Mouse (Mus musculus) megakaryocyte, embryonic 14.5 days (primary cell): ENCODE measurements around the gene Sp3.

Experiments used
- FLI1 ChIP-seq: IDR thresholded peaks from 2 replicates; pipeline ENCODE4 v1.6.1; 2012; ENCODE audit warnings: low read length, inconsistent platforms, mixed read lengths
- GATA1 ChIP-seq: IDR thresholded peaks from 3 replicates; pipeline ENCODE4 v1.6.1; 2012; ENCODE audit warnings: mixed read lengths, low read length, inconsistent platforms, borderline replicate concordance

DNA sequence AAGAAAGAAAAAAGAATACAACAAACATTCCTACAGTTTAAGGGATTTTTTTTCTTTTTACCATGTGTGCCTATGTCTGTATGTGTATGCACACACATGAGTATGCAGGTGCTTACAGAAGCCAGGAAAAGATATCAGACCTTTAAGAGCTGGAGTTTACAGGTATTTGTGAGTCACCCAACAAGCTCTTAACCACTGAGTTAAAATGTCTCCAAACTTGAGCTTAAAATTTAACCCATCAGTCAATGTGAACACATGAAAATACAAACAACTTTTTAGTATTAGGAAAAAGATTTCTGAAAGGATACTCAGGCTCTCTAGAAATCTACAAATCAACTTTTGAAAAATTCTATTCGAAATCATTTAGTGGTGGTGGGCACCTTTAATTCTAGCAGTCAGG, 11.7 kb downstream of the Sp3 start:
- TF ChIP-seq GATA1 (no peak), FLI1 (no peak)
